Mouse (Mus musculus) c-Kit-positive CD71-positive TER-119-positive erythroid progenitor cells, embryonic 14.5 days (primary cell): Measurements from ENCODE around the gene Myo1a.
"Not testable (repeated sequence)": the region's sequence is repeated elsewhere in the genome, so short reads cannot be mapped to it uniquely, and the experiment has no call there.

Experiments used
- DNase-seq: peaks from one replicate; pipeline ENCODE4 v3.0.0-alpha.2; 2013; ENCODE audit warnings: low spot score

Gene Myo1a

GRCm38 (mm10) chr10:127759181-127760110 is 54.5 kb downstream of the Myo1a start, which contains the start of the genes Rdh1 and Rdh16f1:
Gene Rdh1, plus strand, starts transcription at chr10:127759721.
Gene Rdh16f1, plus strand, starts transcription at chr10:127759787.
- no peak for DNase-seq

DNA sequence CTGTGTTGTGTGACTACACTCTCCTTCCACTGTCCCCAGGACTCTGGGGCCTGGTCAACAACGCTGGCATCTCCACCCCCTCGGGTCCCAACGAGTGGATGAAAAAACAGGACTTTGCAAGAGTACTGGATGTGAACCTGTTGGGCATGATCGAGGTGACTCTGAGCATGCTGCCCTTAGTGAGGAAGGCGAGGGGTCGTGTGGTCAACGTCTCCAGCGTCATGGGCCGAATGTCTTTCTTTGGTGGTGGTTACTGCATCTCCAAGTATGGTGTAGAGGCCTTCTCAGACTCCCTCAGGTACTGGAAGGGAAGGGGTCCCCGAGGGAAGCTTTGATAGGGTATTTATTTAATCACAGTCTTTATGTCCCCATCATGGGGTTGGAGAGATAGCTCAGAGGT is 58.0 kb downstream of the Myo1a start:
- not testable (repeated sequence) for DNase-seq

GRCm38 (mm10) chr10:127763914-127764680 is 59.1 kb downstream of the Myo1a start:
- DNase-seq = no peak

DNA sequence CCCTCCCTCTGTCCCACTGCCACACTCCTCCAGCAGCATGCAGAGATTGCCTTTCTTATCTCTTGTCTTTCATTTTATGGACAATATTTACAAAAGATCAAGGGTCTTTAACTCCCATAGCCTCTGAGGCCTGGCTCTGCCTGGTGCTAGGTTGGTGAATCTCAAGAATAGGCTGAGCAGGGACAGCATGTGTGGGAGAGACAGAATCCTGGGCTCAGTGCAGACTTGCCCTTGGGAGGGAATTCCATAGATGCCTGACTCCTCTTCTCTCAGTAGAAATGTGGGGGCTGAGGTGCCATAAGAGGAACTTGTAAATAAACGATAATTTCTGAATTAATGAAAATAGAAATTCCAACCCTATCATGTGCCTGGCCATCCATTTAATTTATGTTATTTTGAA is 61.6 kb downstream of the Myo1a start:
- no peak for DNase-seq
